Mouse (Mus musculus) midbrain, postnatal 0 days (tissue): ENCODE measurements around the gene Rab3a. TPM values are rescaled to one million over a fixed set of nuclear protein-coding genes. Genes with fewer than 3 reads are reported as not detected.

Experiments used
- ATAC-seq: fragments of 200-750 bp; cut with Nextera tagmentation; 2 replicates; pipeline ENCODE4 v1.8.0; 2017; ENCODE audit warnings: moderate number of reproducible peaks, mild to moderate bottlenecking, moderate TSS enrichment, moderate library complexity; ENCODE audit not compliant: low FRiP score
- DNase-seq: peaks from one replicate; pipeline ENCODE4 v3.0.0-alpha.2; 2015; ENCODE audit warnings: low spot score
- H3K27ac ChIP-seq: fragments of 300-500 bp; sonication (generic); 2 replicates; pipeline ENCODE4 v1.5.1; 2014; ENCODE audit warnings: low read depth, mild to moderate bottlenecking, low read length, mixed read lengths
- H3K27me3 ChIP-seq: fragments of 300-500 bp; sonication (generic); 2 replicates; pipeline ENCODE4 v1.6.1; 2014; ENCODE audit warnings: low read length, control low read depth, mixed read lengths; ENCODE audit not compliant: insufficient read depth
- H3K36me3 ChIP-seq: fragments of 300-500 bp; sonication (generic); 2 replicates; pipeline ENCODE4 v1.6.1; 2014; ENCODE audit warnings: low read length, control low read depth, mixed read lengths; ENCODE audit not compliant: insufficient read depth
- H3K4me1 ChIP-seq: fragments of 300-500 bp; sonication (generic); 2 replicates; pipeline ENCODE4 v1.6.1; 2014; ENCODE audit warnings: mild to moderate bottlenecking, control low read depth, antibody characterized with exemption, low read length, mixed read lengths; ENCODE audit not compliant: insufficient read depth
- H3K4me2 ChIP-seq: fragments of 300-500 bp; sonication (generic); 2 replicates; pipeline ENCODE4 v1.6.1; 2014; ENCODE audit warnings: low read depth, mild to moderate bottlenecking, low read length, mixed read lengths; ENCODE audit not compliant: poor library complexity, severe bottlenecking
- H3K4me3 ChIP-seq: fragments of 300-500 bp; sonication (generic); 2 replicates; pipeline ENCODE4 v1.5.1; 2014; ENCODE audit warnings: low read depth, mild to moderate bottlenecking, low read length, moderate library complexity
- H3K9ac ChIP-seq: fragments of 300-500 bp; sonication (generic); replicated peaks from 2 replicates; pipeline ENCODE4 v1.6.1; 2014; ENCODE audit warnings: mild to moderate bottlenecking, low read length, moderate library complexity, mixed read lengths; ENCODE audit not compliant: poor library complexity, severe bottlenecking
- H3K9me3 ChIP-seq: fragments of 300-500 bp; sonication (generic); 2 replicates; pipeline ENCODE4 v1.6.1; 2016; ENCODE audit warnings: low read length, control low read depth
- CTCF ChIP-seq: IDR thresholded peaks from 2 replicates; pipeline ENCODE4 v1.5.1; 2016; ENCODE audit warnings: antibody characterized with exemption, mild to moderate bottlenecking
- WGBS: fragments of 180-500 bp; shearing (Covaris S2); extraction: QIAGEN DNeasy Blood & Tissue Kit; methylation state at CpG from one replicate; pipeline ENCODE4 v1.1.7; 2014; 5-methylcytosine and 5-hydroxymethylcytosine counted together
- microRNA-seq: library from miRNA; unstranded; fragments of <30 nt; microRNA quantifications from one replicate; pipeline ENCODE4, GENCODE M21; 2016; ENCODE audit warnings: borderline number of aligned reads
- polyA plus RNA-seq: library from polyadenylated mRNA; unstranded; fragments of >200 nt; fragmentation: Nextera tagmentation; extraction: Ambion mirVana; gene quantifications from 2 replicates; pipeline ENCODE4 v1.2.1, GENCODE M21; 2015
- total RNA-seq: library from RNA; depleted of rRNA; stranded (reverse); fragments of >200 nt; gene quantifications from 2 replicates; pipeline ENCODE4 v1.2.3, GENCODE M21; 2014; rRNA removed

Gene Rab3a
- total and polyA plus RNA-seq, 2 experiments from 2014 or later = 670 to 726 TPM

- DNase-seq (peak; percentile 74), ATAC-seq (peak; percentile 85)
- H3K27ac ChIP-seq = no peak within 1 kb of the TSS
- H3K4me1 ChIP-seq = no peaks in the 10 kb centered on the region
- H3K27me3 ChIP-seq = peaks cover 14% of the 10 kb centered on the region
- peak within 1 kb of the TSS; percentile 72 for H3K4me2 ChIP-seq
- H3K4me3 ChIP-seq = peak within 1 kb of the TSS; percentile 42
- no peaks in the 10 kb centered on the region for H3K36me3 ChIP-seq
- TF ChIP-seq CTCF = no peak
- peak within 1 kb of the TSS; percentile 42; the same call in 1 of the 2 replicates for H3K9ac ChIP-seq
- no peaks in the 10 kb centered on the region for H3K9me3 ChIP-seq
- WGBS = 1% methylated on average over 45 of the region's 45 CpGs
These were observed 50.2 kb downstream of the Rab3a start, which contains the start of gene Mast3 for GRCm38 (mm10) chr8:70804481-70805206. Gene Mast3 (minus strand): TSS chr8:70805054.

DNA sequence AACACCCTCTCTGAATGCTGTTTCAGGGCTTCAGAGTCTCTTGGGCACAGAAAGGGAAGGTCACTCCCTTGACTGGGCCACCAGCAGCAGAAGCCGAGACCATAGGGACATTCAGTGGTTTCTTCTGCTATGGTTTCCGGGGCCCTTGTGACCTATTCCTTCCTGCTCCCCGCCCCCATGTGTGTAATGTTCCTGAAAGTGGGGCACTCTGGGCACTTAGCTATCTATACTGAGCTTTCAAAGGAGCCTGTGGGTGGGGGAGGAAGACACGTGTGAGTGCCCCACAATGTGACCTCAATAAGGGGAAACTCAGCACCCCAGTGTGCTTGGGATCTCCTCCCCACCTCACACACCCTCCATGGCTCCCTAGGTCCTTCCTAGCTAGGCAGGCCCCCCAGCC, 52.1 kb downstream of the Rab3a start:
- H3K4me3 ChIP-seq = no peak overlapping the region
- peaks cover 14% of the 10 kb centered on the region for H3K27me3 ChIP-seq
- no peak for DNase-seq
- no peak overlapping the region for H3K4me2 ChIP-seq
- ATAC-seq = no peak
- no peak for TF ChIP-seq CTCF
- WGBS = 87% methylated on average over 4 of the region's 4 CpGs
- no peak overlapping the region for H3K27ac ChIP-seq
- no peaks in the 10 kb centered on the region for H3K9me3 ChIP-seq
- no peaks in the 10 kb centered on the region for H3K4me1 ChIP-seq
- no peak overlapping the region for H3K9ac ChIP-seq
- no peaks in the 10 kb centered on the region for H3K36me3 ChIP-seq

GRCm38 (mm10) chr8:70807304-70807703, 52.8 kb downstream of the Rab3a start:
- Histone ChIP-seq H3K4me2 (no peak overlapping the region), H3K9ac (no peak overlapping the region), H3K4me1 (no peaks in the 10 kb centered on the region), H3K36me3 (no peaks in the 10 kb centered on the region), H3K27ac (no peak overlapping the region), H3K4me3 (no peak overlapping the region), H3K27me3 (peaks cover 14% of the 10 kb centered on the region), H3K9me3 (no peaks in the 10 kb centered on the region)
- DNase-seq (no peak), ATAC-seq (no peak)
- TF ChIP-seq CTCF = no peak
- WGBS = 46% methylated on average over 1 of the region's 1 CpGs

DNA sequence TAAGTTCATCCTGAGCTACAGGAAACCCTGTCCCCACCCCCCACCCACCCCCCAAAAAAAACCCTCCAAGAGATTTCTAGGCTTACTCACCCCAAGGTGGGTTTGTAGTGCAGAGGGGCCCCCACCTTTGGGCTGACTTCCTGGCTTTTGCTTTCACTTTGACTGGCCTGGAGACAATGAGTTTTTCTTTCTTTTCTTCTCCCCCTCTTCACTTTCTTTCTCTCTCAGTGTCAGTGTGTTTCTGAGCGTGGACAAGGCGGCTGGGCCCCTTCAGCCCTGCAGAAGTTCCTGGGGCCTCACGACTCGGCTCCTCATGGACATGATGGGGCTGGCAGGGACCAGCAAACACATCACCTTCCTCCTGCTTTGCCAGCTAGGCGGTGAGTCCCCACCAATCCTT, 53.8 kb downstream of the Rab3a start, which contains the start of gene Il12rb1:
Gene Il12rb1 (plus strand): TSS at position 211 of the 400 bp plus-strand sequence.
- Histone ChIP-seq H3K4me3 (no peak within 1 kb of the TSS), H3K27ac (no peak within 1 kb of the TSS), H3K9me3 (no peaks in the 10 kb centered on the region), H3K4me2 (no peak within 1 kb of the TSS), H3K27me3 (peaks cover 11% of the 10 kb centered on the region), H3K4me1 (no peaks in the 10 kb centered on the region), H3K36me3 (no peaks in the 10 kb centered on the region), H3K9ac (no peak within 1 kb of the TSS)
- 66% methylated on average over 5 of the region's 5 CpGs for WGBS
- no peak for TF ChIP-seq CTCF
- ATAC-seq (no peak), DNase-seq (no peak)

Small RNA genes lying within 50 kb of the gene (microRNA-seq; reads per million reads assigned to microRNA genes)
- 1.0 reads per million for gene Mir7240

Other genes starting within 250 kb of the Rab3a start
- 118 and 121 TPM in 2 replicates for gene Rex1bd, start 247.9 kb upstream of the Rab3a start, total RNA-seq
- 198 and 212 TPM in 2 replicates for gene Rex1bd, start 247.9 kb upstream of the Rab3a start, polyA plus RNA-seq
- gene Uba52, start 243.9 kb upstream of the Rab3a start, total RNA-seq = 357 and 402 TPM in 2 replicates
- 721 and 736 TPM in 2 replicates for gene Uba52, start 243.9 kb upstream of the Rab3a start, polyA plus RNA-seq
- 490 and 533 TPM in 2 replicates for gene Fkbp8, start 227.0 kb upstream of the Rab3a start, total RNA-seq
- 351 and 386 TPM in 2 replicates for gene Fkbp8, start 227.0 kb upstream of the Rab3a start, polyA plus RNA-seq
- 36.3 and 38.2 TPM in 2 replicates for gene Kxd1, start 226.7 kb upstream of the Rab3a start, total RNA-seq
- gene Kxd1, start 226.7 kb upstream of the Rab3a start, polyA plus RNA-seq = 53.1 and 55.8 TPM in 2 replicates
- gene Ell, start 215.2 kb upstream of the Rab3a start, total RNA-seq = 10.2 and 14.1 TPM in 2 replicates
- 12.6 and 13.2 TPM in 2 replicates for gene Ell, start 215.2 kb upstream of the Rab3a start, polyA plus RNA-seq
- 176 and 180 TPM in 2 replicates for gene Isyna1, start 160.3 kb upstream of the Rab3a start, total RNA-seq
- gene Isyna1, start 160.3 kb upstream of the Rab3a start, polyA plus RNA-seq = 140 and 146 TPM in 2 replicates
- 279 and 392 TPM in 2 replicates for gene Ssbp4, start 145.8 kb upstream of the Rab3a start, total RNA-seq
- gene Ssbp4, start 145.8 kb upstream of the Rab3a start, polyA plus RNA-seq = 230 and 247 TPM in 2 replicates
- 1.8 and 2.2 TPM in 2 replicates for gene Lrrc25, start 138.5 kb upstream of the Rab3a start, total RNA-seq
- 0.74 and 1.4 TPM in 2 replicates for gene Lrrc25, start 138.5 kb upstream of the Rab3a start, polyA plus RNA-seq
- gene Gdf15, start 122.2 kb upstream of the Rab3a start, total RNA-seq = 0.22 and 1.8 TPM in 2 replicates
- 0.26 and 0.32 TPM in 2 replicates for gene Gdf15, start 122.2 kb upstream of the Rab3a start, polyA plus RNA-seq
- gene Pgpep1, start 94.3 kb upstream of the Rab3a start, total RNA-seq = 40.2 and 60.6 TPM in 2 replicates
- 37.6 and 50.6 TPM in 2 replicates for gene Pgpep1, start 94.3 kb upstream of the Rab3a start, polyA plus RNA-seq
- 140 and 312 TPM in 2 replicates for gene Lsm4, start 81.4 kb upstream of the Rab3a start, total RNA-seq
- 157 and 169 TPM in 2 replicates for gene Lsm4, start 81.4 kb upstream of the Rab3a start, polyA plus RNA-seq
- gene Jund, start 55.7 kb upstream of the Rab3a start, total RNA-seq = 470 and 553 TPM in 2 replicates
- 91.0 and 99.3 TPM in 2 replicates for gene Jund, start 55.7 kb upstream of the Rab3a start, polyA plus RNA-seq
- 0.22 TPM in 1 of 2 replicates, not detected in the other for gene Iqcn, start 51.2 kb upstream of the Rab3a start, total RNA-seq
- gene Iqcn, start 51.2 kb upstream of the Rab3a start, polyA plus RNA-seq = 0.06 and 0.07 TPM in 2 replicates
- not detected in 2 replicates for gene Gm3336, start 36.1 kb upstream of the Rab3a start, total RNA-seq
- not detected in 2 replicates for gene Gm3336, start 36.1 kb upstream of the Rab3a start, polyA plus RNA-seq
- 0.77 and 1.5 TPM in 2 replicates for gene Pde4c, start 31.0 kb upstream of the Rab3a start, total RNA-seq
- gene Pde4c, start 31.0 kb upstream of the Rab3a start, polyA plus RNA-seq = 0.21 and 0.39 TPM in 2 replicates
- gene Mpv17l2, start 6.3 kb downstream of the Rab3a start, total RNA-seq = 27.8 and 29.2 TPM in 2 replicates
- gene Mpv17l2, start 6.3 kb downstream of the Rab3a start, polyA plus RNA-seq = 43.7 and 45.8 TPM in 2 replicates
- gene Pik3r2, start 22.0 kb downstream of the Rab3a start, total RNA-seq = 141 and 159 TPM in 2 replicates
- gene Pik3r2, start 22.0 kb downstream of the Rab3a start, polyA plus RNA-seq = 102 and 113 TPM in 2 replicates
- 33.2 and 34.1 TPM in 2 replicates for gene Mast3, start 50.4 kb downstream of the Rab3a start, total RNA-seq
- 20.2 and 24.0 TPM in 2 replicates for gene Mast3, start 50.4 kb downstream of the Rab3a start, polyA plus RNA-seq
- gene Il12rb1, start 53.8 kb downstream of the Rab3a start, total RNA-seq = not detected in 2 replicates
- gene Il12rb1, start 53.8 kb downstream of the Rab3a start, polyA plus RNA-seq = not detected in 2 replicates
- gene Arrdc2, start 85.0 kb downstream of the Rab3a start, total RNA-seq = 13.6 TPM in 2 replicates
- gene Arrdc2, start 85.0 kb downstream of the Rab3a start, polyA plus RNA-seq = 6.0 and 6.6 TPM in 2 replicates
- gene Kcnn1, start 108.6 kb downstream of the Rab3a start, total RNA-seq = 32.5 and 32.8 TPM in 2 replicates
- gene Kcnn1, start 108.6 kb downstream of the Rab3a start, polyA plus RNA-seq = 10.0 and 10.3 TPM in 2 replicates
- gene Ccdc124, start 119.3 kb downstream of the Rab3a start, total RNA-seq = 44.3 and 48.6 TPM in 2 replicates
- 159 and 163 TPM in 2 replicates for gene Ccdc124, start 119.3 kb downstream of the Rab3a start, polyA plus RNA-seq
- gene Slc5a5, start 138.1 kb downstream of the Rab3a start, total RNA-seq = 1.2 and 2.1 TPM in 2 replicates
- gene Slc5a5, start 138.1 kb downstream of the Rab3a start, polyA plus RNA-seq = 3.7 and 4.1 TPM in 2 replicates
- 1,447 and 1,819 TPM in 2 replicates for gene Rpl18a, start 142.7 kb downstream of the Rab3a start, total RNA-seq
- gene Rpl18a, start 142.7 kb downstream of the Rab3a start, polyA plus RNA-seq = 2,274 and 2,285 TPM in 2 replicates
- 87.7 and 93.7 TPM in 2 replicates for gene Map1s, start 151.3 kb downstream of the Rab3a start, total RNA-seq
- gene Map1s, start 151.3 kb downstream of the Rab3a start, polyA plus RNA-seq = 59.1 and 59.8 TPM in 2 replicates